Mouse (Mus musculus) liver, embryonic 15.5 days (tissue): ENCODE measurements at regions not wholly inside any gene's neighbourhood (a gene's known extent, or its start where the extent isn't known, plus 50 kb on each side); places are given as distances from the start of the nearest gene placed in this dataset.

Experiments used
- ATAC-seq: fragments of 200-750 bp; cut with Nextera tagmentation; 2 replicates; pipeline ENCODE4 v1.8.0; 2017; ENCODE audit warnings: moderate number of reproducible peaks, mild to moderate bottlenecking, moderate library complexity; ENCODE audit not compliant: insufficient read depth
- H3K27ac ChIP-seq: fragments of 300-500 bp; sonication (generic); replicated peaks from 2 replicates; pipeline ENCODE4 v1.5.1; 2015; ENCODE audit warnings: mild to moderate bottlenecking, inconsistent platforms
- H3K27me3 ChIP-seq: fragments of 300-500 bp; sonication (generic); 2 replicates; pipeline ENCODE4 v1.6.1; 2015; ENCODE audit warnings: mild to moderate bottlenecking, inconsistent platforms
- H3K36me3 ChIP-seq: fragments of 300-500 bp; sonication (generic); replicated peaks from 2 replicates; pipeline ENCODE4 v1.6.1; 2015; ENCODE audit warnings: moderate library complexity, mild to moderate bottlenecking, inconsistent platforms
- H3K4me1 ChIP-seq: fragments of 300-500 bp; sonication (generic); replicated peaks from 2 replicates; pipeline ENCODE4 v1.6.1; 2015; ENCODE audit warnings: inconsistent platforms
- H3K4me2 ChIP-seq: fragments of 300-500 bp; sonication (generic); 2 replicates; pipeline ENCODE4 v1.6.1; 2015; ENCODE audit warnings: moderate library complexity, mild to moderate bottlenecking, inconsistent platforms
- H3K4me3 ChIP-seq: fragments of 300-500 bp; sonication (generic); replicated peaks from 2 replicates; pipeline ENCODE4 v1.5.1; 2015; ENCODE audit warnings: mild to moderate bottlenecking, inconsistent platforms
- H3K9ac ChIP-seq: fragments of 300-500 bp; sonication (generic); 2 replicates; pipeline ENCODE4 v1.6.1; 2015; ENCODE audit warnings: moderate library complexity, mild to moderate bottlenecking, inconsistent platforms
- H3K9me3 ChIP-seq: fragments of 300-500 bp; sonication (generic); replicated peaks from 2 replicates; pipeline ENCODE4 v1.6.1; 2016; ENCODE audit warnings: inconsistent platforms
- WGBS: fragments of 180-500 bp; shearing (Covaris S2); methylation state at CpG from one replicate; pipeline ENCODE4 v1.1.7; 2015; ENCODE audit warnings: mixed read lengths; ENCODE audit not compliant: insufficient replicate concordance; 5-methylcytosine and 5-hydroxymethylcytosine counted together

GRCm38 (mm10) chr1:83756866-83757265 is 348.9 kb upstream of the Sphkap start:
- ATAC-seq, result no peak
- Histone ChIP-seq H3K27ac (no peak overlapping the region), H3K4me1 (no peaks in the 10 kb centered on the region), H3K4me3 (no peak overlapping the region), H3K9me3 (no peaks in the 10 kb centered on the region), H3K36me3 (no peaks in the 10 kb centered on the region), H3K9ac (no peak overlapping the region), H3K4me2 (no peak overlapping the region), H3K27me3 (no peaks in the 10 kb centered on the region)

- WGBS, result 60% methylated on average over 1 of the region's 1 CpGs
These were observed 347.3 kb upstream of the Sphkap start for GRCm38 (mm10) chr1:83755336-83755735.

GRCm38 (mm10) chr1:83752976-83753375 is 345.0 kb upstream of the Sphkap start:
- no peak for ATAC-seq
- H3K4me1 ChIP-seq, result no peaks in the 10 kb centered on the region
- no peaks in the 10 kb centered on the region for H3K9me3 ChIP-seq
- no peak overlapping the region for H3K4me2 ChIP-seq
- H3K27me3 ChIP-seq, result no peaks in the 10 kb centered on the region
- H3K9ac ChIP-seq, result no peak overlapping the region
- no peak overlapping the region for H3K27ac ChIP-seq
- 56% methylated on average over 4 of the region's 4 CpGs for WGBS
- H3K36me3 ChIP-seq, result no peaks in the 10 kb centered on the region
- H3K4me3 ChIP-seq, result no peak overlapping the region

More at GRCm38 (mm10) chr1:83755336-83755735, 347.3 kb upstream of the Sphkap start:
- Histone ChIP-seq H3K36me3 (no peaks in the 10 kb centered on the region), H3K27me3 (no peaks in the 10 kb centered on the region), H3K9me3 (no peaks in the 10 kb centered on the region), H3K27ac (no peak overlapping the region), H3K4me2 (no peak overlapping the region), H3K4me3 (no peak overlapping the region), H3K4me1 (no peaks in the 10 kb centered on the region), H3K9ac (no peak overlapping the region)
- ATAC-seq, result no peak

GRCm38 (mm10) chr1:83748974-83749373 is 341.0 kb upstream of the Sphkap start:
- H3K9ac ChIP-seq, result no peak overlapping the region
- WGBS, result 56% methylated on average over 4 of the region's 4 CpGs
- no peaks in the 10 kb centered on the region for H3K27me3 ChIP-seq
- no peaks in the 10 kb centered on the region for H3K9me3 ChIP-seq
- no peak overlapping the region for H3K4me3 ChIP-seq
- no peak for ATAC-seq
- no peak overlapping the region for H3K4me2 ChIP-seq
- no peak overlapping the region for H3K27ac ChIP-seq
- H3K4me1 ChIP-seq, result no peaks in the 10 kb centered on the region
- H3K36me3 ChIP-seq, result no peaks in the 10 kb centered on the region

- Histone ChIP-seq H3K4me3 (no peak overlapping the region), H3K36me3 (no peaks in the 10 kb centered on the region), H3K27me3 (no peaks in the 10 kb centered on the region), H3K4me1 (no peaks in the 10 kb centered on the region), H3K9ac (no peak overlapping the region), H3K4me2 (no peak overlapping the region), H3K9me3 (no peaks in the 10 kb centered on the region), H3K27ac (no peak overlapping the region)
- no peak for ATAC-seq
- 53% methylated on average over 3 of the region's 3 CpGs for WGBS
These were observed 340.1 kb upstream of the Sphkap start for GRCm38 (mm10) chr1:83748061-83748460.

GRCm38 (mm10) chr1:83747412-83747811 is 339.4 kb upstream of the Sphkap start:
- no peaks in the 10 kb centered on the region for H3K9me3 ChIP-seq
- H3K27me3 ChIP-seq, result no peaks in the 10 kb centered on the region
- H3K4me3 ChIP-seq, result no peak overlapping the region
- no peak overlapping the region for H3K4me2 ChIP-seq
- ATAC-seq, result no peak
- H3K27ac ChIP-seq, result no peak overlapping the region
- H3K36me3 ChIP-seq, result no peaks in the 10 kb centered on the region
- WGBS, result 55% methylated on average over 3 of the region's 3 CpGs
- H3K4me1 ChIP-seq, result no peaks in the 10 kb centered on the region
- no peak overlapping the region for H3K9ac ChIP-seq

GRCm38 (mm10) chr1:83746036-83746435 is 338.0 kb upstream of the Sphkap start:
- H3K36me3 ChIP-seq, result no peaks in the 10 kb centered on the region
- H3K4me2 ChIP-seq, result no peak overlapping the region
- H3K27ac ChIP-seq, result no peak overlapping the region
- H3K9me3 ChIP-seq, result no peaks in the 10 kb centered on the region
- H3K9ac ChIP-seq, result no peak overlapping the region
- 26% methylated on average over 6 of the region's 6 CpGs for WGBS
- no peak for ATAC-seq
- no peaks in the 10 kb centered on the region for H3K27me3 ChIP-seq
- no peak overlapping the region for H3K4me3 ChIP-seq
- H3K4me1 ChIP-seq, result no peaks in the 10 kb centered on the region

- Histone ChIP-seq H3K4me1 (no peaks in the 10 kb centered on the region), H3K9me3 (no peaks in the 10 kb centered on the region), H3K27ac (no peak overlapping the region), H3K36me3 (no peaks in the 10 kb centered on the region), H3K4me3 (no peak overlapping the region), H3K9ac (no peak overlapping the region), H3K27me3 (no peaks in the 10 kb centered on the region), H3K4me2 (no peak overlapping the region)
- 28% methylated on average over 2 of the region's 2 CpGs for WGBS
- no peak for ATAC-seq
These were observed 328.6 kb upstream of the Sphkap start for GRCm38 (mm10) chr1:83736428-83737117.

GRCm38 (mm10) chr1:83731682-83732081 is 323.7 kb upstream of the Sphkap start:
- 7% methylated on average over 1 of the region's 1 CpGs for WGBS
- H3K36me3 ChIP-seq, result no peaks in the 10 kb centered on the region
- ATAC-seq, result no peak
- no peaks in the 10 kb centered on the region for H3K4me1 ChIP-seq
- H3K4me3 ChIP-seq, result no peak overlapping the region
- H3K9me3 ChIP-seq, result no peaks in the 10 kb centered on the region
- H3K4me2 ChIP-seq, result no peak overlapping the region
- H3K27me3 ChIP-seq, result no peaks in the 10 kb centered on the region
- no peak overlapping the region for H3K27ac ChIP-seq
- H3K9ac ChIP-seq, result no peak overlapping the region

- no peak overlapping the region for H3K4me2 ChIP-seq
- H3K9me3 ChIP-seq, result no peaks in the 10 kb centered on the region
- no peaks in the 10 kb centered on the region for H3K4me1 ChIP-seq
- no peaks in the 10 kb centered on the region for H3K36me3 ChIP-seq
- H3K4me3 ChIP-seq, result no peak overlapping the region
- WGBS, result 62% methylated on average over 6 of the region's 6 CpGs
- H3K27ac ChIP-seq, result no peak overlapping the region
- H3K27me3 ChIP-seq, result no peaks in the 10 kb centered on the region
- H3K9ac ChIP-seq, result no peak overlapping the region
- no peak for ATAC-seq
These were observed 320.8 kb upstream of the Sphkap start for GRCm38 (mm10) chr1:83728810-83729209.

- Histone ChIP-seq H3K4me3 (no peak overlapping the region), H3K4me2 (no peak overlapping the region), H3K27ac (no peak overlapping the region), H3K4me1 (no peaks in the 10 kb centered on the region), H3K9ac (no peak overlapping the region), H3K27me3 (no peaks in the 10 kb centered on the region), H3K9me3 (no peaks in the 10 kb centered on the region), H3K36me3 (no peaks in the 10 kb centered on the region)
- no peak for ATAC-seq
- WGBS, result 68% methylated on average over 4 of the region's 4 CpGs
These were observed 319.9 kb upstream of the Sphkap start for GRCm38 (mm10) chr1:83727938-83728337.

GRCm38 (mm10) chr1:83727215-83727614 is 319.2 kb upstream of the Sphkap start:
- H3K27ac ChIP-seq, result no peak overlapping the region
- no peaks in the 10 kb centered on the region for H3K9me3 ChIP-seq
- no peak overlapping the region for H3K4me2 ChIP-seq
- no peaks in the 10 kb centered on the region for H3K4me1 ChIP-seq
- no peak for ATAC-seq
- no peak overlapping the region for H3K4me3 ChIP-seq
- H3K27me3 ChIP-seq, result no peaks in the 10 kb centered on the region
- 74% methylated on average over 4 of the region's 4 CpGs for WGBS
- H3K9ac ChIP-seq, result no peak overlapping the region
- no peaks in the 10 kb centered on the region for H3K36me3 ChIP-seq
